ENCODE assay signal across 8 mouse cellular contexts in the genomic region with DNA sequence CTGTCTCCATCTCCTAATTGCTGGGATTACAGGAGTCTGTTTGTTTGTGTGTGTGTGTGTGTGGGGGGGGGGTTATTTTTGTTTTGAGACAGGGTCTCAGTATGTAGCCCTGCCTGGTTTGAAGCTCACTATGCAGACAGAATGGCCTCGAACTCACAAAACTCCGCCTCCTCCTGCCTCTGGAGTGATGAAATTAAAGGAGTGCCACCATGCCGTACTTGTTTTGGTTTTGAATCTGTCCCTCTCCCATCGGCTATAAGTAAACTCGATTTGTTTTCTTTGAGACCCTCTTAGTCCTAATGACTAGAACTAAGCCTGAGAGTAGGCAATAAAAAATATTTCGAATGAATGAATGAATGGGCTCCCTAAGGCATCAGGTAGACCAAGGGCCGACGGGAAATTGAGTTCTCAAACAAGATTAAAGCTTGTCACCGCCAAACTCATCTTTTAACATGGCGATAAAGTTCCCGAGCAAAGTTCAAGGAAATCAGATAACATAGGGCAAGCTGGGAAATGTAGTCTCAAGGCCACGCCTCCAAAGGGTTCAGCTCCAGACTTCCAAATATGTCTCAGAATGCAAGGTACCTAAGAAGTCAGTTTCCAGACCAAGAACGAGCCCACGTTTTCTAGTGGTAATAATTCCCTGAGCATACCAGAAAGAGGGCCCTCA. TPM values are rescaled to one million over a fixed set of nuclear protein-coding genes. Genes with fewer than 3 reads are reported as not detected.
A peak's percentile ranks its signal among the peaks of the same experiment; 100 is the strongest.
DNase-seq lines count a peak whose midpoint lies in the region; ATAC-seq and TF ChIP-seq lines count a peak whose summit lies in the region.

No protein-coding gene starts in this region.

- H3K36me3 ChIP-seq in heart, adult 2 months (ENCODE audit: control insufficient read depth, insufficient read depth, low read length) = peaks cover 6% of the 10 kb centered on the region; the same call in 1 of the 2 replicates
- no peaks in the 10 kb centered on the region for H3K36me3 ChIP-seq in ES-Bruce4 (ENCODE audit: control insufficient read depth, insufficient read depth, low read length, poor library complexity, severe bottlenecking)
- H3K36me3 ChIP-seq in heart, embryonic 12.5 days = peaks cover 11% of the 10 kb centered on the region; the same call in 1 of the 2 replicates
- H3K36me3 ChIP-seq in lung, postnatal 0 days (ENCODE audit: insufficient read depth, low read length) = no peaks in the 10 kb centered on the region

- H3K79me2 ChIP-seq in heart, adult 2 months (replicated peaks; ENCODE audit: control insufficient read depth, insufficient read depth, low read length) = peaks cover 3% of the 10 kb centered on the region

- intact Hi-C loops in heart, adult 2 months (cut with DNase I) = loop anchor here (5.0 to 10.0 kb wide), 3 partner anchors 55 to 412 kb away; partner anchors contain the start of genes Leng8, Rdh13 and Zfp628
- intact Hi-C loops in heart, postnatal 10 days (cut with DNase I) = no loop called here

- no peak for ATAC-seq in heart, embryonic 12.5 days (ENCODE audit: insufficient number of reproducible peaks, low FRiP score)
- ATAC-seq in lung, postnatal 0 days = no peak

- peak overlapping the region; percentile 97 for H3K27ac ChIP-seq in heart, adult 2 months
- H3K27ac ChIP-seq in ES-Bruce4 (ENCODE audit: insufficient read depth, low read length) = no peak overlapping the region
- peak overlapping the region; percentile 89 for H3K27ac ChIP-seq in heart, embryonic 12.5 days (ENCODE audit: poor library complexity, severe bottlenecking)
- peak overlapping the region; percentile 98 for H3K27ac ChIP-seq in layer of hippocampus, adult 2 months
- peak overlapping the region; percentile 81 for H3K27ac ChIP-seq in lung, postnatal 0 days (ENCODE audit: low read length)

- DNase-seq in heart, adult 2 months = peak in 1 of 2 experiments; percentile 44
- DNase-seq in heart, postnatal 10 days = no peak
- DNase-seq in cerebellum, adult 8-10 months = peak; percentile 63
- DNase-seq in layer of hippocampus, adult 2 months (ENCODE audit: low spot score in 2 of 2) = peak; percentile 72 to 88
- peak; percentile 75 for DNase-seq in lung, postnatal 0 days (ENCODE audit: low spot score)
- peak; percentile 45 for DNase-seq in testis, postnatal 14 days (ENCODE audit: low spot score)

- H3K9ac ChIP-seq in heart, adult 2 months (ENCODE audit: low read depth, low read length) = no peak overlapping the region
- peak overlapping the region; percentile 91; the same call in 1 of the 2 replicates for H3K9ac ChIP-seq in ES-Bruce4 (ENCODE audit: low read depth, poor library complexity, severe bottlenecking)
- 0 out of 2 replicates have a peak overlapping the region, but pooled peaks have one; percentile 41 for H3K9ac ChIP-seq in heart, embryonic 12.5 days
- H3K9ac ChIP-seq in lung, postnatal 0 days (replicated peaks; ENCODE audit: low read depth) = no peak overlapping the region

- TF ChIP-seq POLR2A in heart, adult 2 months (IDR thresholded peaks at IDR 0.05; ENCODE audit: insufficient read depth, low read depth, low read length) = no peak
- no peak for TF ChIP-seq POLR2A in ES-Bruce4 (IDR thresholded peaks at IDR 0.05; ENCODE audit: insufficient read depth, low read length)

- H3K27me3 ChIP-seq in heart, adult 2 months (ENCODE audit: control insufficient read depth, insufficient read depth, low read length) = no peaks in the 10 kb centered on the region
- no peaks in the 10 kb centered on the region for H3K27me3 ChIP-seq in ES-Bruce4 (ENCODE audit: control insufficient read depth, insufficient read depth, low read length, poor library complexity, severe bottlenecking)
- no peaks in the 10 kb centered on the region for H3K27me3 ChIP-seq in heart, embryonic 12.5 days (replicated peaks)
- no peaks in the 10 kb centered on the region for H3K27me3 ChIP-seq in lung, postnatal 0 days (replicated peaks; ENCODE audit: insufficient read depth, low read length)

- TF ChIP-seq EP300 in heart, adult 2 months (IDR thresholded peaks at IDR 0.05; ENCODE audit: insufficient read depth, low read depth, low read length) = no peak
- no peak for TF ChIP-seq EP300 in ES-Bruce4 (IDR thresholded peaks at IDR 0.05; ENCODE audit: insufficient read depth, low read depth, low read length)
- 0 out of 2 replicates have a peak, but pooled peaks have one; percentile 1 for TF ChIP-seq EP300 in lung, postnatal 0 days (IDR thresholded peaks at IDR 0.05)

- peaks cover 23% of the 10 kb centered on the region for H3K4me1 ChIP-seq in heart, adult 2 months (ENCODE audit: control insufficient read depth, insufficient read depth, low read length)
- H3K4me1 ChIP-seq in ES-Bruce4 (ENCODE audit: control insufficient read depth, insufficient read depth, low read length) = no peaks in the 10 kb centered on the region
- peaks cover 43% of the 10 kb centered on the region for H3K4me1 ChIP-seq in heart, embryonic 12.5 days (replicated peaks)
- H3K4me1 ChIP-seq in lung, postnatal 0 days (ENCODE audit: insufficient read depth, low read depth, low read length) = peaks cover 14% of the 10 kb centered on the region

- TF ChIP-seq CTCF in heart, adult 2 months (IDR thresholded peaks at IDR 0.05) = no peak
- no peak for TF ChIP-seq CTCF in ES-Bruce4 (IDR thresholded peaks at IDR 0.05; ENCODE audit: low read depth, low read length)
- TF ChIP-seq CTCF in layer of hippocampus, adult 2 months (conservative IDR thresholded peaks at IDR 0.05) = no peak
- no peak for TF ChIP-seq CTCF in lung, postnatal 0 days (IDR thresholded peaks at IDR 0.05)

- H3K4me3 ChIP-seq in heart, adult 2 months = peak overlapping the region; percentile 89
- peak overlapping the region; percentile 99 for H3K4me3 ChIP-seq in ES-Bruce4 (ENCODE audit: low read depth, low read length)
- H3K4me3 ChIP-seq in heart, embryonic 12.5 days = peak overlapping the region; percentile 90
- H3K4me3 ChIP-seq in layer of hippocampus, adult 2 months = peak overlapping the region; percentile 93
- peak overlapping the region; percentile 95 for H3K4me3 ChIP-seq in lung, postnatal 0 days (ENCODE audit: low read depth, low read length)

- 14% methylated on average over 14 of the region's 14 CpGs for WGBS in heart, adult 2 months
- 7% methylated on average over 14 of the region's 14 CpGs for WGBS in heart, embryonic 12.5 days
- 13% methylated on average over 14 of the region's 14 CpGs for WGBS in lung, postnatal 0 days

- peak overlapping the region; percentile 83 for H3K4me2 ChIP-seq in heart, embryonic 12.5 days
- H3K4me2 ChIP-seq in lung, postnatal 0 days (replicated peaks; ENCODE audit: low read depth, low read length) = peak overlapping the region; percentile 81

- no peaks in the 10 kb centered on the region for H3K9me3 ChIP-seq in ES-Bruce4 (replicated peaks; ENCODE audit: control insufficient read depth, insufficient read depth, low read length, poor library complexity, severe bottlenecking)
- H3K9me3 ChIP-seq in heart, embryonic 12.5 days (replicated peaks) = no peaks in the 10 kb centered on the region
- H3K9me3 ChIP-seq in lung, postnatal 0 days (ENCODE audit: low read length) = no peaks in the 10 kb centered on the region

RNA-seq across cellular contexts. Expression of gene Ppp1r12c, which starts 1.1 kb away (rescaled TPM):
- 10 to 100 TPM; 62.4 to 67.1 TPM for total RNA-seq in heart, adult 2 months (2021)
- 47.0 and 53.2 TPM in 2 replicates for polyA plus RNA-seq in heart, adult 2 months (2012; rRNA removed)
- total RNA-seq in heart, postnatal 10 days (2021) = 10 to 100 TPM; 74.8 to 97.1 TPM
- polyA plus RNA-seq in ES-Bruce4 (2011; ENCODE audit: insufficient read depth, insufficient read length, low read depth, missing spikeins) = 63.1 and 68.7 TPM in 2 replicates
- polyA plus RNA-seq in heart, embryonic 12.5 days (2016; fragmentation: Nextera tagmentation; extraction: Ambion mirVana) = 50.2 and 53.9 TPM in 2 replicates
- total RNA-seq in layer of hippocampus, adult 2 months (2021) = 100 to 1,000 TPM; 157 to 161 TPM
- polyA plus RNA-seq in lung, postnatal 0 days (2015; fragmentation: Nextera tagmentation; extraction: Ambion mirVana) = 52.6 and 55.4 TPM in 2 replicates

RNA-seq across cellular contexts. Expression of gene Tnnt1, which starts 13.6 kb away (rescaled TPM):
- 10 to 100 TPM; 15.6 to 19.7 TPM for total RNA-seq in heart, adult 2 months (2021)
- 9.2 and 12.1 TPM in 2 replicates for polyA plus RNA-seq in heart, adult 2 months (2012; rRNA removed)
- 10 to 100 TPM; 36.1 to 38.1 TPM for total RNA-seq in heart, postnatal 10 days (2021)
- polyA plus RNA-seq in ES-Bruce4 (2011; ENCODE audit: insufficient read depth, insufficient read length, low read depth, missing spikeins) = 20.2 and 20.7 TPM in 2 replicates
- 543 and 550 TPM in 2 replicates for polyA plus RNA-seq in heart, embryonic 12.5 days (2016; fragmentation: Nextera tagmentation; extraction: Ambion mirVana)
- total RNA-seq in layer of hippocampus, adult 2 months (2021) = 1 to 10 TPM; 1.7 to 4.0 TPM
- 14.0 and 17.8 TPM in 2 replicates for polyA plus RNA-seq in lung, postnatal 0 days (2015; fragmentation: Nextera tagmentation; extraction: Ambion mirVana)

RNA-seq across cellular contexts. Expression of gene Tnni3, which starts 21.5 kb away (rescaled TPM):
- total RNA-seq in heart, adult 2 months (2021) = over 10,000 TPM in 1 of 2 experiments, 1,000 to 10,000 TPM in 1; 9,834 to 11,008 TPM
- polyA plus RNA-seq in heart, adult 2 months (2012; rRNA removed) = 13,898 and 21,553 TPM in 2 replicates
- 1,000 to 10,000 TPM; 6,124 to 6,345 TPM for total RNA-seq in heart, postnatal 10 days (2021)
- 10.0 and 11.5 TPM in 2 replicates for polyA plus RNA-seq in ES-Bruce4 (2011; ENCODE audit: insufficient read depth, insufficient read length, low read depth, missing spikeins)
- polyA plus RNA-seq in heart, embryonic 12.5 days (2016; fragmentation: Nextera tagmentation; extraction: Ambion mirVana) = 1,739 and 1,749 TPM in 2 replicates
- under 1 TPM in 1 of 2 experiments, not detected in 1; 0.64 TPM for total RNA-seq in layer of hippocampus, adult 2 months (2021)
- polyA plus RNA-seq in lung, postnatal 0 days (2015; fragmentation: Nextera tagmentation; extraction: Ambion mirVana) = 81.3 and 95.6 TPM in 2 replicates

RNA-seq across cellular contexts. Expression of gene Dnaaf3, which starts 29.7 kb away (rescaled TPM):
- total RNA-seq in heart, adult 2 months (2021) = 1 to 10 TPM; 2.3 to 2.7 TPM
- polyA plus RNA-seq in heart, adult 2 months (2012; rRNA removed) = 12.4 and 13.2 TPM in 2 replicates
- total RNA-seq in heart, postnatal 10 days (2021) = under 1 TPM; 0.81 to 0.87 TPM
- polyA plus RNA-seq in ES-Bruce4 (2011; ENCODE audit: insufficient read depth, insufficient read length, low read depth, missing spikeins) = 9.2 and 10.0 TPM in 2 replicates
- polyA plus RNA-seq in heart, embryonic 12.5 days (2016; fragmentation: Nextera tagmentation; extraction: Ambion mirVana) = 0.54 and 0.83 TPM in 2 replicates
- total RNA-seq in layer of hippocampus, adult 2 months (2021) = under 1 TPM; 0.47 to 0.64 TPM
- 3.3 and 3.4 TPM in 2 replicates for polyA plus RNA-seq in lung, postnatal 0 days (2015; fragmentation: Nextera tagmentation; extraction: Ambion mirVana)

RNA-seq across cellular contexts. Expression of gene Eps8l1, which starts 42.1 kb away (rescaled TPM):
- total RNA-seq in heart, adult 2 months (2021) = 1 to 10 TPM; 3.3 to 3.5 TPM
- 0.74 and 0.82 TPM in 2 replicates for polyA plus RNA-seq in heart, adult 2 months (2012; rRNA removed)
- total RNA-seq in heart, postnatal 10 days (2021) = 1 to 10 TPM; 3.2 to 3.5 TPM
- polyA plus RNA-seq in ES-Bruce4 (2011; ENCODE audit: insufficient read depth, insufficient read length, low read depth, missing spikeins) = 7.0 and 13.2 TPM in 2 replicates
- polyA plus RNA-seq in heart, embryonic 12.5 days (2016; fragmentation: Nextera tagmentation; extraction: Ambion mirVana) = 3.0 and 4.1 TPM in 2 replicates
- 1 to 10 TPM; 7.8 to 8.9 TPM for total RNA-seq in layer of hippocampus, adult 2 months (2021)
- 15.0 and 22.5 TPM in 2 replicates for polyA plus RNA-seq in lung, postnatal 0 days (2015; fragmentation: Nextera tagmentation; extraction: Ambion mirVana)

Comparison
In these comparisons a context has a peak if more than half of its experiments do, and no peak if none do; other contexts are left out.
1. H3K9ac ChIP-seq: peak in ES-Bruce4 (single experiment) and heart, embryonic 12.5 days (single experiment); none in heart, adult 2 months (single experiment) and lung, postnatal 0 days (single experiment).
2. RNA of gene Tnnt1, which starts 13.6 kb away (polyA plus RNA-seq): 543 to 550 TPM in heart, embryonic 12.5 days; 20.2 to 20.7 TPM in ES-Bruce4, 14.0 to 17.8 TPM in lung, postnatal 0 days and 9.2 to 12.1 TPM in heart, adult 2 months; every median in the first group is over 10 times any median in the second.
3. DNase-seq: peak in cerebellum, adult 8-10 months (single experiment), layer of hippocampus, adult 2 months (2 of 2), lung, postnatal 0 days (single experiment) and testis, postnatal 14 days (single experiment); none in heart, postnatal 10 days (0 of 2).
4. RNA of gene Tnni3, which starts 21.5 kb away (polyA plus RNA-seq): 13,898 to 21,553 TPM in heart, adult 2 months and 1,739 to 1,749 TPM in heart, embryonic 12.5 days; 81.3 to 95.6 TPM in lung, postnatal 0 days and 10.0 to 11.5 TPM in ES-Bruce4; every median in the first group is over 10 times any median in the second.
5. Peak in every context shown above with its lines, with median percentiles within 50 percentile points of each other: H3K4me3 ChIP-seq.